In genomic region chr2:171587635-171588034, GRCm38 (mm10) we compare ENCODE assay signal across 13 mouse cellular contexts.
DNase-seq lines count a peak whose midpoint lies in the region; ATAC-seq lines count a peak whose summit lies in the region.
"Had no signal": no experiment of that assay in that cellular context is flagged by ENCODE, and none has a peak within 500 bp of the region (broad histone marks: within the 10 kb centered on the region; RNA-seq: fewer than 3 reads in every experiment).

No protein-coding gene starts in this region.

- WGBS in hindbrain, embryonic 11.5 days = 34% methylated on average over 9 of the region's 9 CpGs
- WGBS in midbrain, embryonic 14.5 days = 8% methylated on average over 9 of the region's 9 CpGs

- peak; percentile 9 to 38 for DNase-seq in layer of hippocampus, adult 18-20 months (ENCODE audit: low spot score in 2 of 2)
- DNase-seq in layer of hippocampus, adult 11-12 months (ENCODE audit: low spot score) = no peak
- DNase-seq in hindbrain, embryonic 11.5 days (ENCODE audit: low spot score) = peak; percentile 71
- peak; percentile 89 for DNase-seq in midbrain, embryonic 14.5 days
- DNase-seq in right cerebral cortex, postnatal 4 days = peak; percentile 34
- DNase-seq in cerebellum, postnatal 25 days = no peak
- DNase-seq in spleen, adult 12 weeks (ENCODE audit: low spot score) = no peak
- DNase-seq: adrenal gland, adult 8-10 months had no signal

- ATAC-seq in hindbrain, embryonic 11.5 days (ENCODE audit: low FRiP score) = peak; percentile 91
- ATAC-seq in midbrain, embryonic 14.5 days (ENCODE audit: low FRiP score, low TSS enrichment) = peak; percentile 67
- ATAC-seq in megakaryocyte progenitor cell, adult 5-6 weeks (replicated peaks; ENCODE audit: poor library complexity) = no peak

- H3K4me2 ChIP-seq in hindbrain, embryonic 11.5 days (replicated peaks; ENCODE audit: low read depth, low read length) = no peak overlapping the region; the same call in 1 of the 2 replicates
- peak overlapping the region; percentile 40 for H3K4me2 ChIP-seq in midbrain, embryonic 14.5 days (ENCODE audit: low read length)
- H3K4me2 ChIP-seq: embryonic facial prominence, embryonic 13.5 days; heart, embryonic 15.5 days; liver, embryonic 15.5 days had no signal

- H3K9ac ChIP-seq in hindbrain, embryonic 11.5 days (ENCODE audit: low read depth, low read length) = no peak overlapping the region
- no peak overlapping the region for H3K9ac ChIP-seq in midbrain, embryonic 14.5 days (replicated peaks; ENCODE audit: low read length)
- H3K9ac ChIP-seq: embryonic facial prominence, embryonic 13.5 days; heart, embryonic 15.5 days; liver, embryonic 15.5 days had no signal

- H3K4me1 ChIP-seq in hindbrain, embryonic 11.5 days (replicated peaks; ENCODE audit: control insufficient read depth, insufficient read depth, low read length) = no peaks in the 10 kb centered on the region
- peaks cover 15% of the 10 kb centered on the region for H3K4me1 ChIP-seq in midbrain, embryonic 14.5 days (ENCODE audit: control insufficient read depth, insufficient read depth, low read length)
- H3K4me1 ChIP-seq: heart, embryonic 15.5 days; liver, embryonic 15.5 days had no signal

- peak overlapping the region; percentile 51; the same call in 1 of the 2 replicates for H3K27ac ChIP-seq in hindbrain, embryonic 11.5 days (ENCODE audit: low read depth, low read length)
- peak overlapping the region; percentile 69; the same call in 1 of the 2 replicates for H3K27ac ChIP-seq in midbrain, embryonic 14.5 days (replicated peaks; ENCODE audit: low read depth, low read length)
- H3K27ac ChIP-seq: heart, embryonic 15.5 days; layer of hippocampus, adult 2 months; liver, embryonic 15.5 days had no signal

- H3K27me3 ChIP-seq in hindbrain, embryonic 11.5 days (ENCODE audit: control insufficient read depth, insufficient read depth, low read length) = no peaks in the 10 kb centered on the region
- no peaks in the 10 kb centered on the region for H3K27me3 ChIP-seq in midbrain, embryonic 14.5 days (ENCODE audit: control insufficient read depth, insufficient read depth, low read length)
- H3K27me3 ChIP-seq: embryonic facial prominence, embryonic 13.5 days; heart, embryonic 15.5 days; liver, embryonic 15.5 days had no signal

- H3K4me3 ChIP-seq in hindbrain, embryonic 11.5 days (ENCODE audit: low read depth, low read length) = no peak overlapping the region
- H3K4me3 ChIP-seq in midbrain, embryonic 14.5 days (replicated peaks; ENCODE audit: low read depth, low read length) = no peak overlapping the region
- H3K4me3 ChIP-seq: embryonic facial prominence, embryonic 13.5 days; heart, embryonic 15.5 days; layer of hippocampus, adult 2 months; liver, embryonic 15.5 days had no signal

- H3K9me3 ChIP-seq in hindbrain, embryonic 11.5 days (ENCODE audit: control insufficient read depth, low read length) = no peaks in the 10 kb centered on the region
- H3K9me3 ChIP-seq in midbrain, embryonic 14.5 days (ENCODE audit: control insufficient read depth, low read length) = no peaks in the 10 kb centered on the region
- H3K9me3 ChIP-seq: embryonic facial prominence, embryonic 13.5 days; heart, embryonic 15.5 days; liver, embryonic 15.5 days had no signal

- H3K36me3 ChIP-seq in hindbrain, embryonic 11.5 days (ENCODE audit: control insufficient read depth, insufficient read depth, low read length) = no peaks in the 10 kb centered on the region
- no peaks in the 10 kb centered on the region for H3K36me3 ChIP-seq in midbrain, embryonic 14.5 days (ENCODE audit: control insufficient read depth, insufficient read depth, low read length)
- H3K36me3 ChIP-seq: embryonic facial prominence, embryonic 13.5 days; heart, embryonic 15.5 days; liver, embryonic 15.5 days had no signal

Comparison
In these comparisons a context has a peak if more than half of its experiments do, and no peak if none do; other contexts are left out.
1. DNase-seq: peak in layer of hippocampus, adult 18-20 months (2 of 2), hindbrain, embryonic 11.5 days (single experiment), midbrain, embryonic 14.5 days (single experiment) and right cerebral cortex, postnatal 4 days (single experiment); none in layer of hippocampus, adult 11-12 months (single experiment), cerebellum, postnatal 25 days (0 of 2) and spleen, adult 12 weeks (single experiment).